Comparison of ENCODE assay signal across 13 mouse cellular contexts in the genomic region with DNA sequence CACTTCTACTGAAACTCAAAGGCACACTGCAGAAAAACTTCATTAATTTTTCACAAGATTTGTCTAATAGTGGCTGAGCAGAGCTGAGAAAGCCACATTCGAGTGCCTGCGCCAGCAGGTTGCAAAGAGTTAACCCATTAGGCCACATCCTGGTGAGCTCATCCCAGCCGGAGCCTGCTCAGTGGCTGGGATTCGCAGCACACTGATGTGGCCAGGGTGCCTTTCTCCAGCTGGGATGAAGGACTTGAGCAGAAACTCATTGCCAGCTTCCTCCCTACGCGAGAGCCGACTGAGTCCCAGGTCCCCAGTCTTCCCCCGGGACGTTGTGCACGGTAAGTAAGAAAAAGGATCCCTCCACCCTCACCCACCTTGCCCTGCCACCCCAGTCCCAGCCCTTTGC. TPM values are rescaled to one million over a fixed set of nuclear protein-coding genes. Genes with fewer than 3 reads are reported as not detected.
A peak's percentile ranks its signal among the peaks of the same experiment; 100 is the strongest.
DNase-seq lines count a peak whose midpoint lies in the region; ATAC-seq lines count a peak whose summit lies in the region.
"Had no signal": no experiment of that assay in that cellular context is flagged by ENCODE, and none has a peak within 500 bp of the region (broad histone marks: within the 10 kb centered on the region; RNA-seq: fewer than 3 reads in every experiment).

A gene (plus strand): TSS at position 171 of the 400 bp plus-strand sequence.

- 33% methylated on average over 10 of the region's 10 CpGs for WGBS in liver, embryonic 12.5 days (ENCODE audit: insufficient replicate concordance)
- 20% methylated on average over 10 of the region's 10 CpGs for WGBS in heart, embryonic 14.5 days
- 50% methylated on average over 10 of the region's 10 CpGs for WGBS in neural tube, embryonic 13.5 days

- no peak for DNase-seq in liver
- peak; percentile 7 for DNase-seq in adrenal gland, postnatal 10 days
- no peak for DNase-seq in embryo, embryonic 10 days (ENCODE audit: low spot score)
- DNase-seq in layer of hippocampus, adult 11-12 months (ENCODE audit: low spot score): no peak
- DNase-seq in layer of hippocampus, adult 9-11 months: no peak
- DNase-seq: cerebellum, postnatal 25 days; kidney, adult 11 months; spleen, adult 18-20 months; thymus, adult 18-20 months had no signal

- H3K36me3 ChIP-seq in liver, embryonic 12.5 days: no peaks in the 10 kb centered on the region
- H3K36me3 ChIP-seq in heart, embryonic 14.5 days (ENCODE audit: control insufficient read depth, insufficient read depth, low read length): no peaks in the 10 kb centered on the region
- no peaks in the 10 kb centered on the region for H3K36me3 ChIP-seq in neural tube, embryonic 13.5 days
- H3K36me3 ChIP-seq: midbrain, embryonic 13.5 days had no signal

- H3K4me1 ChIP-seq in liver, embryonic 12.5 days: peaks cover 32% of the 10 kb centered on the region
- peaks cover 30 to 36% of the 10 kb centered on the region in 2 experiments for H3K4me1 ChIP-seq in heart, embryonic 14.5 days (ENCODE audit: control insufficient read depth in 2 of 2, insufficient read depth in 2 of 2, low read length in 2 of 2)
- H3K4me1 ChIP-seq in neural tube, embryonic 13.5 days (replicated peaks): peaks cover 5% of the 10 kb centered on the region; the same call in 1 of the 2 replicates
- H3K4me1 ChIP-seq: midbrain, embryonic 13.5 days had no signal

- H3K4me3 ChIP-seq in liver, embryonic 12.5 days: 0 out of 2 replicates have a peak within 1 kb of the TSS, but pooled peaks have one; percentile 12
- peak within 1 kb of the TSS; percentile 29 to 43 for H3K4me3 ChIP-seq in heart, embryonic 14.5 days (ENCODE audit: control insufficient read depth in 1 of 2, insufficient read depth in 1 of 2, low read depth in 1 of 2, low read length in 2 of 2)
- H3K4me3 ChIP-seq in neural tube, embryonic 13.5 days: peak within 1 kb of the TSS; percentile 20
- H3K4me3 ChIP-seq: midbrain, embryonic 13.5 days had no signal

- ATAC-seq in liver, embryonic 12.5 days: no peak
- no peak for ATAC-seq in heart, embryonic 14.5 days (ENCODE audit: insufficient number of reproducible peaks, insufficient read depth, low FRiP score, low read depth)
- ATAC-seq in neural tube, embryonic 13.5 days (ENCODE audit: low read depth): no peak
- ATAC-seq: midbrain, embryonic 13.5 days had no signal

- H3K9ac ChIP-seq in liver, embryonic 12.5 days: no peak within 1 kb of the TSS
- H3K9ac ChIP-seq in heart, embryonic 14.5 days (ENCODE audit: low read length): peak within 1 kb of the TSS; percentile 62
- peak within 1 kb of the TSS; percentile 38 for H3K9ac ChIP-seq in neural tube, embryonic 13.5 days
- H3K9ac ChIP-seq: midbrain, embryonic 13.5 days had no signal

- H3K27me3 ChIP-seq in liver, embryonic 12.5 days (replicated peaks): peaks cover 23% of the 10 kb centered on the region
- H3K27me3 ChIP-seq in heart, embryonic 14.5 days (ENCODE audit: control insufficient read depth, insufficient read depth, low read length): no peaks in the 10 kb centered on the region
- H3K27me3 ChIP-seq in neural tube, embryonic 13.5 days: no peaks in the 10 kb centered on the region

- H3K9me3 ChIP-seq in liver, embryonic 12.5 days (replicated peaks): no peaks in the 10 kb centered on the region
- H3K9me3 ChIP-seq in heart, embryonic 14.5 days (ENCODE audit: control insufficient read depth, low read length): no peaks in the 10 kb centered on the region
- H3K9me3 ChIP-seq in neural tube, embryonic 13.5 days: no peaks in the 10 kb centered on the region
- H3K9me3 ChIP-seq: midbrain, embryonic 13.5 days had no signal

- peak within 1 kb of the TSS; percentile 47 for H3K4me2 ChIP-seq in liver, embryonic 12.5 days
- peak within 1 kb of the TSS; percentile 66 for H3K4me2 ChIP-seq in heart, embryonic 14.5 days (ENCODE audit: low read length)
- H3K4me2 ChIP-seq in neural tube, embryonic 13.5 days: peak within 1 kb of the TSS; percentile 34
- H3K4me2 ChIP-seq: midbrain, embryonic 13.5 days had no signal

- H3K27ac ChIP-seq in liver, embryonic 12.5 days: peak within 1 kb of the TSS; percentile 75
- peak within 1 kb of the TSS; percentile 70 to 90 for H3K27ac ChIP-seq in heart, embryonic 14.5 days (replicated peaks in 1 of 2; ENCODE audit: control insufficient read depth in 1 of 2, insufficient read depth in 1 of 2, low read depth in 2 of 2, low read length in 2 of 2)
- H3K27ac ChIP-seq in neural tube, embryonic 13.5 days (replicated peaks): peak within 1 kb of the TSS; percentile 78
- H3K27ac ChIP-seq: midbrain, embryonic 13.5 days had no signal

RNA-seq across cellular contexts. Expression of the gene that starts here (rescaled TPM):
- 0.05 and 0.11 TPM in 2 replicates for polyA plus RNA-seq in liver, embryonic 12.5 days (2016; fragmentation: Nextera tagmentation; extraction: Ambion mirVana)
- total RNA-seq in adrenal gland, postnatal 10 days (2021): 10 to 100 TPM in 1 of 2 experiments, 1 to 10 TPM in 1; 9.6 to 15.7 TPM
- polyA plus RNA-seq in heart, embryonic 14.5 days (2014; fragmentation: Nextera tagmentation; extraction: Ambion mirVana): 8.6 and 8.9 TPM in 2 replicates
- polyA plus RNA-seq in neural tube, embryonic 13.5 days (2015; fragmentation: Nextera tagmentation; extraction: Ambion mirVana): 43.0 and 62.5 TPM in 2 replicates
